In genomic region chr4:33068894-33069293, GRCm38 (mm10) we compare ENCODE assay signal across 13 mouse cellular contexts. TPM values are rescaled to one million over a fixed set of nuclear protein-coding genes. Genes with fewer than 3 reads are reported as not detected.
DNase-seq lines count a peak whose midpoint lies in the region; ATAC-seq and TF ChIP-seq lines count a peak whose summit lies in the region.
"Had no signal": no experiment of that assay in that cellular context is flagged by ENCODE, and none has a peak within 500 bp of the region (broad histone marks: within the 10 kb centered on the region; RNA-seq: fewer than 3 reads in every experiment).

No protein-coding gene starts in this region.

- peak; percentile 47 for DNase-seq in intestine, embryonic 14.5 days (ENCODE audit: low spot score)
- peak; percentile 95 to 98 for DNase-seq in cerebellum, adult 2 months
- DNase-seq in left cerebral cortex, postnatal 36 days (ENCODE audit: low spot score in 2 of 2): peak; percentile 19 to 57
- DNase-seq: adrenal gland, postnatal 36 days; kidney, postnatal 4 days; lung, postnatal 10 days had no signal

- no peaks in the 10 kb centered on the region for H3K36me3 ChIP-seq in intestine, embryonic 14.5 days (ENCODE audit: control insufficient read depth, insufficient read depth, low read length)
- H3K36me3 ChIP-seq in intestine, embryonic 16.5 days (ENCODE audit: control insufficient read depth, insufficient read depth, low read length): no peaks in the 10 kb centered on the region
- H3K36me3 ChIP-seq in forebrain, embryonic 15.5 days: no peaks in the 10 kb centered on the region
- no peaks in the 10 kb centered on the region for H3K36me3 ChIP-seq in kidney, embryonic 14.5 days (ENCODE audit: control insufficient read depth, insufficient read depth, low read length)
- H3K36me3 ChIP-seq: neural tube, embryonic 15.5 days had no signal

- no peaks in the 10 kb centered on the region for H3K27me3 ChIP-seq in intestine, embryonic 14.5 days (replicated peaks; ENCODE audit: control insufficient read depth, insufficient read depth, low read length)
- no peaks in the 10 kb centered on the region for H3K27me3 ChIP-seq in intestine, embryonic 16.5 days (replicated peaks; ENCODE audit: control insufficient read depth, insufficient read depth, low read length)
- no peaks in the 10 kb centered on the region for H3K27me3 ChIP-seq in cerebellum, adult 2 months (ENCODE audit: control insufficient read depth, insufficient read depth, low read length)
- no peaks in the 10 kb centered on the region for H3K27me3 ChIP-seq in forebrain, embryonic 15.5 days
- no peaks in the 10 kb centered on the region for H3K27me3 ChIP-seq in kidney, embryonic 14.5 days (ENCODE audit: control insufficient read depth, insufficient read depth, low read length)
- H3K27me3 ChIP-seq: neural tube, embryonic 15.5 days had no signal

- TF ChIP-seq CTCF in cerebellum, adult 2 months (IDR thresholded peaks at IDR 0.05; ENCODE audit: borderline replicate concordance, insufficient read depth, low read depth, low read length): no peak

- intact Hi-C loops in left cerebral cortex, postnatal 36 days (cut with DNase I): loop anchor here (5.0 kb wide), 1 partner anchor 43 kb away; no protein-coding TSS in a partner anchor

- no peak overlapping the region for H3K9ac ChIP-seq in intestine, embryonic 14.5 days (ENCODE audit: low read length)
- no peak overlapping the region for H3K9ac ChIP-seq in intestine, embryonic 16.5 days (ENCODE audit: low read depth, low read length)
- H3K9ac ChIP-seq in forebrain, embryonic 15.5 days (replicated peaks): no peak overlapping the region
- H3K9ac ChIP-seq in kidney, embryonic 14.5 days (ENCODE audit: low read depth, low read length): no peak overlapping the region
- H3K9ac ChIP-seq: neural tube, embryonic 15.5 days had no signal

- H3K4me3 ChIP-seq in intestine, embryonic 14.5 days (ENCODE audit: low read depth, low read length): no peak overlapping the region
- no peak overlapping the region for H3K4me3 ChIP-seq in intestine, embryonic 16.5 days (ENCODE audit: low read length)
- H3K4me3 ChIP-seq in cerebellum, adult 2 months (replicated peaks; ENCODE audit: insufficient read depth, low read depth, low read length): no peak overlapping the region
- no peak overlapping the region for H3K4me3 ChIP-seq in forebrain, embryonic 15.5 days
- no peak overlapping the region for H3K4me3 ChIP-seq in kidney, embryonic 14.5 days (ENCODE audit: low read length)
- H3K4me3 ChIP-seq: neural tube, embryonic 15.5 days had no signal

- H3K4me1 ChIP-seq in intestine, embryonic 14.5 days (replicated peaks; ENCODE audit: control insufficient read depth, insufficient read depth, low read length): peaks cover 6% of the 10 kb centered on the region
- H3K4me1 ChIP-seq in intestine, embryonic 16.5 days (ENCODE audit: control insufficient read depth, insufficient read depth, low read length): no peaks in the 10 kb centered on the region
- H3K4me1 ChIP-seq in cerebellum, adult 2 months (ENCODE audit: control insufficient read depth, insufficient read depth, low read length): peaks cover 22% of the 10 kb centered on the region
- H3K4me1 ChIP-seq in forebrain, embryonic 15.5 days: peaks cover 10% of the 10 kb centered on the region; the same call in 1 of the 2 replicates
- no peaks in the 10 kb centered on the region for H3K4me1 ChIP-seq in kidney, embryonic 14.5 days (ENCODE audit: control insufficient read depth, insufficient read depth, low read length)
- H3K4me1 ChIP-seq: neural tube, embryonic 15.5 days had no signal

- WGBS in intestine, embryonic 14.5 days: 63% methylated on average over 6 of the region's 6 CpGs
- WGBS in intestine, embryonic 16.5 days: 70% methylated on average over 6 of the region's 6 CpGs
- WGBS in cerebellum, adult 2 months: 5% methylated on average over 6 of the region's 6 CpGs
- 58% methylated on average over 6 of the region's 6 CpGs for WGBS in forebrain, embryonic 15.5 days
- WGBS in kidney, embryonic 14.5 days: 59% methylated on average over 6 of the region's 6 CpGs

- no peaks in the 10 kb centered on the region for H3K9me3 ChIP-seq in intestine, embryonic 14.5 days (ENCODE audit: control insufficient read depth, low read length)
- no peaks in the 10 kb centered on the region for H3K9me3 ChIP-seq in intestine, embryonic 16.5 days (ENCODE audit: control insufficient read depth, low read length)
- no peaks in the 10 kb centered on the region for H3K9me3 ChIP-seq in forebrain, embryonic 15.5 days
- H3K9me3 ChIP-seq in kidney, embryonic 14.5 days (ENCODE audit: control insufficient read depth, low read length): no peaks in the 10 kb centered on the region
- H3K9me3 ChIP-seq: neural tube, embryonic 15.5 days had no signal

- H3K4me2 ChIP-seq in intestine, embryonic 14.5 days (ENCODE audit: low read length): no peak overlapping the region
- no peak overlapping the region for H3K4me2 ChIP-seq in intestine, embryonic 16.5 days (ENCODE audit: low read depth, low read length)
- H3K4me2 ChIP-seq in forebrain, embryonic 15.5 days (replicated peaks): no peak overlapping the region
- no peak overlapping the region for H3K4me2 ChIP-seq in kidney, embryonic 14.5 days (replicated peaks; ENCODE audit: low read depth, low read length)
- H3K4me2 ChIP-seq: heart, embryonic 11.5 days; neural tube, embryonic 15.5 days had no signal

- no peak overlapping the region for H3K27ac ChIP-seq in intestine, embryonic 14.5 days (ENCODE audit: low read depth)
- no peak overlapping the region for H3K27ac ChIP-seq in intestine, embryonic 16.5 days (ENCODE audit: low read length)
- peak overlapping the region; percentile 82 for H3K27ac ChIP-seq in cerebellum, adult 2 months (ENCODE audit: insufficient read depth, low read length)
- H3K27ac ChIP-seq in forebrain, embryonic 15.5 days (replicated peaks): no peak overlapping the region
- H3K27ac ChIP-seq in kidney, embryonic 14.5 days (ENCODE audit: low read depth, low read length): no peak overlapping the region
- H3K27ac ChIP-seq: neural tube, embryonic 15.5 days had no signal

- peak; percentile 37; the same call in 1 of the 2 replicates for TF ChIP-seq POLR2A in cerebellum, adult 2 months (IDR thresholded peaks at IDR 0.05; ENCODE audit: borderline replicate concordance, insufficient read depth, low read length)

- no peak for ATAC-seq in intestine, embryonic 14.5 days (replicated peaks; ENCODE audit: low FRiP score, low TSS enrichment, low read depth)
- no peak for ATAC-seq in intestine, embryonic 16.5 days
- ATAC-seq in forebrain, embryonic 15.5 days (replicated peaks): peak; percentile 87
- no peak for ATAC-seq in kidney, embryonic 14.5 days (ENCODE audit: low FRiP score, low TSS enrichment)
- no peak for ATAC-seq in megakaryocyte, adult 5-6 weeks (ENCODE audit: poor library complexity, severe bottlenecking)
- ATAC-seq: midbrain, embryonic 16.5 days had no signal

RNA-seq across cellular contexts. Expression of gene Gabrr2, which starts 6.1 kb away (rescaled TPM):
- polyA plus RNA-seq in intestine, embryonic 14.5 days (2014; fragmentation: Nextera tagmentation; extraction: Ambion mirVana): 0.09 and 0.17 TPM in 2 replicates
- 0.10 and 0.24 TPM in 2 replicates for polyA plus RNA-seq in intestine, embryonic 16.5 days (2015; fragmentation: Nextera tagmentation; extraction: Ambion mirVana)
- polyA plus RNA-seq in cerebellum, adult 2 months (2012; rRNA removed): 1.6 and 2.0 TPM in 2 replicates
- polyA plus RNA-seq in forebrain, embryonic 15.5 days (2015; fragmentation: Nextera tagmentation; extraction: Ambion mirVana): 0.48 and 0.74 TPM in 2 replicates
- total RNA-seq in left cerebral cortex, postnatal 36 days (2021): under 1 TPM; 0.57 to 0.64 TPM
- polyA plus RNA-seq in kidney, embryonic 14.5 days (2014; fragmentation: Nextera tagmentation; extraction: Ambion mirVana): not detected in 2 replicates
- not detected in 2 replicates for total RNA-seq in megakaryocyte, adult 5-6 weeks (2015)
- total RNA-seq in megakaryocyte, adult 5-6 weeks (2017): 0.18 TPM in 1 of 2 replicates, not detected in the other

RNA-seq across cellular contexts. Expression of gene Ube2j1, which starts 37.7 kb away (rescaled TPM):
- 39.7 and 45.2 TPM in 2 replicates for polyA plus RNA-seq in intestine, embryonic 14.5 days (2014; fragmentation: Nextera tagmentation; extraction: Ambion mirVana)
- 43.0 and 44.9 TPM in 2 replicates for polyA plus RNA-seq in intestine, embryonic 16.5 days (2015; fragmentation: Nextera tagmentation; extraction: Ambion mirVana)
- 78.9 and 80.8 TPM in 2 replicates for polyA plus RNA-seq in cerebellum, adult 2 months (2012; rRNA removed)
- 46.0 and 49.2 TPM in 2 replicates for polyA plus RNA-seq in forebrain, embryonic 15.5 days (2015; fragmentation: Nextera tagmentation; extraction: Ambion mirVana)
- total RNA-seq in left cerebral cortex, postnatal 36 days (2021): 100 to 1,000 TPM; 102 to 110 TPM
- polyA plus RNA-seq in kidney, embryonic 14.5 days (2014; fragmentation: Nextera tagmentation; extraction: Ambion mirVana): 34.4 and 43.6 TPM in 2 replicates
- total RNA-seq in megakaryocyte, adult 5-6 weeks (2015): 57.6 and 61.3 TPM in 2 replicates
- total RNA-seq in megakaryocyte, adult 5-6 weeks (2017): 59.9 and 65.6 TPM in 2 replicates

Comparison
In these comparisons a context has a peak if more than half of its experiments do, and no peak if none do; other contexts are left out.
1. DNase-seq: peak in every context shown above with its lines; median percentile 96 in cerebellum, adult 2 months; 47 in intestine, embryonic 14.5 days; 38 in left cerebral cortex, postnatal 36 days.